Mouse (Mus musculus): ENCODE measurements around the gene Man2a1. TPM values are rescaled to one million over a fixed set of nuclear protein-coding genes. Genes with fewer than 3 reads are reported as not detected.
A peak's percentile ranks its signal among the peaks of the same experiment; 100 is the strongest.

The Man2a1 gene
- total RNA-seq, 2 experiments from 2014 or later = 38.3 to 39.2 TPM

GRCm38 (mm10) chr17:64601751-64602578 lies 1.4 kb downstream of the Man2a1 start:
- ATAC-seq (ENCODE audit: poor library complexity, severe bottlenecking) = peak; percentile 34

- ATAC-seq (ENCODE audit: poor library complexity, severe bottlenecking) = no peak
Measured at GRCm38 (mm10) chr17:64603134-64603533, 2.6 kb downstream of the Man2a1 start.

- no peak for ATAC-seq (ENCODE audit: poor library complexity, severe bottlenecking)
Measured at GRCm38 (mm10) chr17:64603534-64603933, 3.0 kb downstream of the Man2a1 start.

GRCm38 (mm10) chr17:64604163-64604562 lies 3.6 kb downstream of the Man2a1 start:
- no peak for ATAC-seq (ENCODE audit: poor library complexity, severe bottlenecking)

GRCm38 (mm10) chr17:64608228-64608627 lies 7.7 kb downstream of the Man2a1 start:
- no peak; the same call in 1 of the 2 replicates for ATAC-seq (ENCODE audit: poor library complexity, severe bottlenecking)

GRCm38 (mm10) chr17:64608923-64609598 lies 8.5 kb downstream of the Man2a1 start:
- peak; percentile 92 for ATAC-seq (ENCODE audit: poor library complexity, severe bottlenecking)

GRCm38 (mm10) chr17:64609741-64610140 lies 9.2 kb downstream of the Man2a1 start:
- no peak for ATAC-seq (ENCODE audit: poor library complexity, severe bottlenecking)

GRCm38 (mm10) chr17:64611426-64611825 lies 10.9 kb downstream of the Man2a1 start:
- no peak for ATAC-seq (ENCODE audit: poor library complexity, severe bottlenecking)

- no peak for ATAC-seq (ENCODE audit: poor library complexity, severe bottlenecking)
Measured at GRCm38 (mm10) chr17:64612135-64612885, 11.8 kb downstream of the Man2a1 start.

GRCm38 (mm10) chr17:64612930-64613329 lies 12.4 kb downstream of the Man2a1 start:
- no peak for ATAC-seq (ENCODE audit: poor library complexity, severe bottlenecking)

GRCm38 (mm10) chr17:64613351-64613750 lies 12.8 kb downstream of the Man2a1 start:
- no peak for ATAC-seq (ENCODE audit: poor library complexity, severe bottlenecking)

GRCm38 (mm10) chr17:64614804-64615203 lies 14.3 kb downstream of the Man2a1 start:
- no peak for ATAC-seq (ENCODE audit: poor library complexity, severe bottlenecking)

GRCm38 (mm10) chr17:64615420-64615819 lies 14.9 kb downstream of the Man2a1 start:
- peak; percentile 47 for ATAC-seq (ENCODE audit: poor library complexity, severe bottlenecking)

GRCm38 (mm10) chr17:64616259-64616658 lies 15.7 kb downstream of the Man2a1 start:
- ATAC-seq (ENCODE audit: poor library complexity, severe bottlenecking) = peak; percentile 25; the same call in 1 of the 2 replicates

- ATAC-seq (ENCODE audit: poor library complexity, severe bottlenecking) = peak; percentile 55
Measured at GRCm38 (mm10) chr17:64617838-64618237, 17.3 kb downstream of the Man2a1 start.

- ATAC-seq (ENCODE audit: poor library complexity, severe bottlenecking) = no peak
Measured at GRCm38 (mm10) chr17:64618996-64619395, 18.5 kb downstream of the Man2a1 start.

- ATAC-seq (ENCODE audit: poor library complexity, severe bottlenecking) = no peak
Measured at GRCm38 (mm10) chr17:64620135-64620534, 19.6 kb downstream of the Man2a1 start.

GRCm38 (mm10) chr17:64620627-64621026 lies 20.1 kb downstream of the Man2a1 start:
- no peak for ATAC-seq (ENCODE audit: poor library complexity, severe bottlenecking)

- no peak for ATAC-seq (ENCODE audit: poor library complexity, severe bottlenecking)
Measured at GRCm38 (mm10) chr17:64621226-64621625, 20.7 kb downstream of the Man2a1 start.

- 0 out of 2 replicates have a peak, but pooled peaks have one; percentile 2 for ATAC-seq (ENCODE audit: poor library complexity, severe bottlenecking)
Measured at GRCm38 (mm10) chr17:64621649-64622351, 21.3 kb downstream of the Man2a1 start.

Data from megakaryocyte, adult 5-6 weeks (primary cell).